Mouse (Mus musculus): ENCODE measurements at regions not wholly inside any gene's neighbourhood (a gene's known extent, or its start where the extent isn't known, plus 50 kb on each side); places are given as distances from the start of the nearest gene placed in this dataset.

- Histone ChIP-seq H3K4me1 (ENCODE audit: control insufficient read depth, insufficient read depth, low read length) (no peaks in the 10 kb centered on the region), H3K27me3 (ENCODE audit: control insufficient read depth, insufficient read depth, low read length, poor library complexity, severe bottlenecking) (no peaks in the 10 kb centered on the region), H3K9me3 (replicated peaks; ENCODE audit: control insufficient read depth, insufficient read depth, low read length, poor library complexity, severe bottlenecking) (no peaks in the 10 kb centered on the region), H3K9ac (ENCODE audit: low read depth, poor library complexity, severe bottlenecking) (no peak overlapping the region), H3K27ac (ENCODE audit: insufficient read depth, low read length) (no peak overlapping the region), H3K36me3 (ENCODE audit: control insufficient read depth, insufficient read depth, low read length, poor library complexity, severe bottlenecking) (no peaks in the 10 kb centered on the region), H3K4me3 (ENCODE audit: low read depth, low read length) (no peak overlapping the region)
- no peak for TF ChIP-seq EP300 (IDR thresholded peaks at IDR 0.05; ENCODE audit: insufficient read depth, low read depth, low read length)
- TF ChIP-seq CTCF (IDR thresholded peaks at IDR 0.05; ENCODE audit: low read depth, low read length) = no peak
- TF ChIP-seq POLR2A (IDR thresholded peaks at IDR 0.05; ENCODE audit: insufficient read depth, low read length) = no peak
Measured at GRCm38 (mm10) chr15:31883516-31883915, 281.9 kb downstream of the Fam173b start.

DNA sequence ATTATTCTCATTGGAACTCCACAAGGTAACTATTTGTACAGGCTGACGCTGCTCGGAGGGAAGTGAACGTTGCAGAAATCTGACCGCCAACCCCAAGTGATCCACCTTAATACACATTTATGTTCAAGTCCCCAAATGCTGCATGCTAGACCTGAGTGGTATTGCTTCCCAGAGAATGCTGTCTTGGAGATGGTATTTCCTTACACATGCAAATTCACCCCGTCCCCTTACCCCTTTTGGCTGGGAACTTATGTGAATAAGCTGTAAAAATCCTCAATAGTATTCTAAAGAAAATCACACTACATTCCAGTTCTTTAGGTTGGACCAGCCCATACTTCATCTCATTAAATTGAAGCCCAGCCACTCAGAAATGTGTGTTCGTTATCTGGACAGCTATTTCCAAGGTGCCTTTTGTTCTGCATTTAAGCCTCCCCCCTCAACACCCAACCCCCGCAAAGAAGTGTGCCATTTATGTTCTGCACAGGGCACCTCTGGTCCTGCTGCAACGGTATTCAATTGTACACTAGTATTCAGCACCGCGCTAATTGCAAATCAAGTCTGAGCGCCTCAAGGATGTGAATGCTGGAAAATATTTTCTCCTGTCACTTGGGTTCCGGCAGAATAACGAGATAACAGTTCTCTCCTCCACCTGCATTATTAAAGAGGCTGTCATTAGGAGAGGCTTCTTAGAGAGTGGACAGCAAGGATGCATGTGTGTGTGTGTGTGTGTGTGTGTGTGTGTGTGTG is 278.0 kb upstream of the Tas2r119 start:
- 0 out of 2 replicates have a peak, but pooled peaks cover 2% of the 10 kb centered on the region for H3K9me3 ChIP-seq (replicated peaks; ENCODE audit: control insufficient read depth, insufficient read depth, low read length, poor library complexity, severe bottlenecking)
- no peak for TF ChIP-seq CTCF (IDR thresholded peaks at IDR 0.05; ENCODE audit: low read depth, low read length)
- no peak for TF ChIP-seq POLR2A (IDR thresholded peaks at IDR 0.05; ENCODE audit: insufficient read depth, low read length)
- TF ChIP-seq EP300 (IDR thresholded peaks at IDR 0.05; ENCODE audit: insufficient read depth, low read depth, low read length) = no peak
- no peak overlapping the region for H3K9ac ChIP-seq (ENCODE audit: low read depth, poor library complexity, severe bottlenecking)
- no peaks in the 10 kb centered on the region for H3K4me1 ChIP-seq (ENCODE audit: control insufficient read depth, insufficient read depth, low read length)
- no peak overlapping the region for H3K4me3 ChIP-seq (ENCODE audit: low read depth, low read length)
- H3K27ac ChIP-seq (ENCODE audit: insufficient read depth, low read length) = no peak overlapping the region
- no peaks in the 10 kb centered on the region for H3K36me3 ChIP-seq (ENCODE audit: control insufficient read depth, insufficient read depth, low read length, poor library complexity, severe bottlenecking)
- no peaks in the 10 kb centered on the region for H3K27me3 ChIP-seq (ENCODE audit: control insufficient read depth, insufficient read depth, low read length, poor library complexity, severe bottlenecking)

DNA sequence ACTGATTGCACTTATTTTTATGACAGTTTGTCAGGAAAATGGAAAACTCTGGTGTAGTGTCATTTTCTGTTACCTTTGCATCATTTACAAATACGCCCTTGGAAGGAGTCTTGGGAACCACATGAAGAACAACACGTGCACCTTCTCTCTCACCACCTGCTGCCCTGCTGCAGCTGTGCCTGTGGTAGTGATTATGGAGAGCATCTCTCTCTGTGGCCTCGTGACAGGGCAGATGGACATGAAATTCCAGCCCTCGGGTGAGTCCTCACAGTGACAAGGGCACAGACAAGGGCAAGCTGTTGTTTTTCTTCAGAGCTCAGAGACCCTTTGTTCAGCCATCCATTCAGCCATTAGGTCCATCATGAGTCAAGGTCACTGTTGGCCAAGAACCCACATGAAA is 276.8 kb upstream of the Tas2r119 start:
- H3K4me1 ChIP-seq (ENCODE audit: control insufficient read depth, insufficient read depth, low read length) = no peaks in the 10 kb centered on the region
- H3K9me3 ChIP-seq (replicated peaks; ENCODE audit: control insufficient read depth, insufficient read depth, low read length, poor library complexity, severe bottlenecking) = no peaks in the 10 kb centered on the region
- no peak overlapping the region for H3K4me3 ChIP-seq (ENCODE audit: low read depth, low read length)
- no peak for TF ChIP-seq EP300 (IDR thresholded peaks at IDR 0.05; ENCODE audit: insufficient read depth, low read depth, low read length)
- TF ChIP-seq CTCF (IDR thresholded peaks at IDR 0.05; ENCODE audit: low read depth, low read length) = no peak
- TF ChIP-seq POLR2A (IDR thresholded peaks at IDR 0.05; ENCODE audit: insufficient read depth, low read length) = no peak
- no peak overlapping the region for H3K27ac ChIP-seq (ENCODE audit: insufficient read depth, low read length)
- no peak overlapping the region for H3K9ac ChIP-seq (ENCODE audit: low read depth, poor library complexity, severe bottlenecking)
- no peaks in the 10 kb centered on the region for H3K36me3 ChIP-seq (ENCODE audit: control insufficient read depth, insufficient read depth, low read length, poor library complexity, severe bottlenecking)
- no peaks in the 10 kb centered on the region for H3K27me3 ChIP-seq (ENCODE audit: control insufficient read depth, insufficient read depth, low read length, poor library complexity, severe bottlenecking)

GRCm38 (mm10) chr15:31908432-31908831 is 268.7 kb upstream of the Tas2r119 start:
- Histone ChIP-seq H3K9me3 (replicated peaks; ENCODE audit: control insufficient read depth, insufficient read depth, low read length, poor library complexity, severe bottlenecking) (no peaks in the 10 kb centered on the region), H3K4me1 (ENCODE audit: control insufficient read depth, insufficient read depth, low read length) (no peaks in the 10 kb centered on the region), H3K9ac (ENCODE audit: low read depth, poor library complexity, severe bottlenecking) (no peak overlapping the region), H3K4me3 (ENCODE audit: low read depth, low read length) (no peak overlapping the region), H3K27me3 (ENCODE audit: control insufficient read depth, insufficient read depth, low read length, poor library complexity, severe bottlenecking) (no peaks in the 10 kb centered on the region), H3K36me3 (ENCODE audit: control insufficient read depth, insufficient read depth, low read length, poor library complexity, severe bottlenecking) (no peaks in the 10 kb centered on the region), H3K27ac (ENCODE audit: insufficient read depth, low read length) (no peak overlapping the region)
- TF ChIP-seq POLR2A (IDR thresholded peaks at IDR 0.05; ENCODE audit: insufficient read depth, low read length) (no peak), EP300 (IDR thresholded peaks at IDR 0.05; ENCODE audit: insufficient read depth, low read depth, low read length) (no peak)

- no peaks in the 10 kb centered on the region for H3K4me1 ChIP-seq (ENCODE audit: control insufficient read depth, insufficient read depth, low read length)
- no peak overlapping the region for H3K27ac ChIP-seq (ENCODE audit: insufficient read depth, low read length)
- no peak overlapping the region for H3K4me3 ChIP-seq (ENCODE audit: low read depth, low read length)
- H3K9ac ChIP-seq (ENCODE audit: low read depth, poor library complexity, severe bottlenecking) = no peak overlapping the region
- H3K36me3 ChIP-seq (ENCODE audit: control insufficient read depth, insufficient read depth, low read length, poor library complexity, severe bottlenecking) = no peaks in the 10 kb centered on the region
- no peaks in the 10 kb centered on the region for H3K9me3 ChIP-seq (replicated peaks; ENCODE audit: control insufficient read depth, insufficient read depth, low read length, poor library complexity, severe bottlenecking)
- TF ChIP-seq CTCF (IDR thresholded peaks at IDR 0.05; ENCODE audit: low read depth, low read length) (no peak), EP300 (IDR thresholded peaks at IDR 0.05; ENCODE audit: insufficient read depth, low read depth, low read length) (no peak), POLR2A (IDR thresholded peaks at IDR 0.05; ENCODE audit: insufficient read depth, low read length) (no peak)
- H3K27me3 ChIP-seq (ENCODE audit: control insufficient read depth, insufficient read depth, low read length, poor library complexity, severe bottlenecking) = no peaks in the 10 kb centered on the region
Measured at GRCm38 (mm10) chr15:31911978-31912377, 265.1 kb upstream of the Tas2r119 start.

DNA sequence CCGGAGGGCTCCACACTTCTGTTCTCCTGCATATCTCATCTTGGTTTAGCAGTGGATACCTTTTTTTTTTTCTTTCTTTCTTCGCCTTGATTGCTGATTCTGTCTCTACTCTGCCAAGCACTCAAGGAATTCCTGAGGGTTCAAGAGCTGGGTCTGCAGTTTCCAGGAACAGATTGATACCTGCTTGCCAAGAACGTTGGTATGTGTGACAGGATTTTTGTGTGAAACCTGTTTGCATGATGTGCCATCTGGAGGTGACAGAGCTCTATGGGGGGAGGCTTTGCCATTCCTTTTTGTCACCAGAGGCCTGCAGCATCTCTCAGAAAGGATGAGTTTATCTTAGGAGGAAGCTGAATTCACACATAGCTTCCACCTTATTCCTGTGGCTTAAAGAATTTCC is 255.6 kb upstream of the Tas2r119 start:
- no peak overlapping the region for H3K27ac ChIP-seq (ENCODE audit: insufficient read depth, low read length)
- H3K9ac ChIP-seq (ENCODE audit: low read depth, poor library complexity, severe bottlenecking) = no peak overlapping the region
- no peaks in the 10 kb centered on the region for H3K36me3 ChIP-seq (ENCODE audit: control insufficient read depth, insufficient read depth, low read length, poor library complexity, severe bottlenecking)
- no peaks in the 10 kb centered on the region for H3K9me3 ChIP-seq (replicated peaks; ENCODE audit: control insufficient read depth, insufficient read depth, low read length, poor library complexity, severe bottlenecking)
- H3K27me3 ChIP-seq (ENCODE audit: control insufficient read depth, insufficient read depth, low read length, poor library complexity, severe bottlenecking) = no peaks in the 10 kb centered on the region
- no peak for TF ChIP-seq EP300 (IDR thresholded peaks at IDR 0.05; ENCODE audit: insufficient read depth, low read depth, low read length)
- no peak for TF ChIP-seq CTCF (IDR thresholded peaks at IDR 0.05; ENCODE audit: low read depth, low read length)
- no peak for TF ChIP-seq POLR2A (IDR thresholded peaks at IDR 0.05; ENCODE audit: insufficient read depth, low read length)
- H3K4me3 ChIP-seq (ENCODE audit: low read depth, low read length) = no peak overlapping the region
- H3K4me1 ChIP-seq (ENCODE audit: control insufficient read depth, insufficient read depth, low read length) = no peaks in the 10 kb centered on the region
